Mouse (Mus musculus) liver, postnatal 0 days (tissue): ENCODE results near the gene Ash1l. TPM values are rescaled to one million over a fixed set of nuclear protein-coding genes. Genes with fewer than 3 reads are reported as not detected.

Experiments
- ATAC-seq: fragments of 200-750 bp; cut with Nextera tagmentation; 2 replicates; pipeline ENCODE4 v1.8.0; 2017; ENCODE audit warnings: mild to moderate bottlenecking, moderate library complexity
- DNase-seq: peaks from one replicate; pipeline ENCODE4 v3.0.0-alpha.2; 2016
- H3K27ac ChIP-seq: fragments of 300-500 bp; sonication (generic); 2 replicates; pipeline ENCODE4 v1.5.1; 2014; ENCODE audit warnings: antibody characterized with exemption, moderate library complexity, mild to moderate bottlenecking, low read depth
- H3K27me3 ChIP-seq: fragments of 300-500 bp; sonication (generic); 2 replicates; pipeline ENCODE4 v1.6.1; 2014; ENCODE audit warnings: low read length, control low read depth, mixed read lengths; ENCODE audit not compliant: insufficient read depth
- H3K36me3 ChIP-seq: fragments of 300-500 bp; sonication (generic); replicated peaks from 2 replicates; pipeline ENCODE4 v1.6.1; 2014; ENCODE audit warnings: mild to moderate bottlenecking, control low read depth, low read length, moderate library complexity, mixed read lengths; ENCODE audit not compliant: insufficient read depth
- H3K4me1 ChIP-seq: fragments of 300-500 bp; sonication (generic); 2 replicates; pipeline ENCODE4 v1.6.1; 2014; ENCODE audit warnings: antibody characterized with exemption, mild to moderate bottlenecking, control low read depth; ENCODE audit not compliant: insufficient read depth
- H3K4me2 ChIP-seq: fragments of 300-500 bp; sonication (generic); 2 replicates; pipeline ENCODE4 v1.6.1; 2014; ENCODE audit warnings: low read depth, mild to moderate bottlenecking, low read length, moderate library complexity, mixed read lengths
- H3K4me3 ChIP-seq: fragments of 300-500 bp; sonication (generic); 2 replicates; pipeline ENCODE4 v1.5.1; 2014; ENCODE audit warnings: low read depth, low read length
- H3K9ac ChIP-seq: fragments of 300-500 bp; sonication (generic); replicated peaks from 2 replicates; pipeline ENCODE4 v1.6.1; 2014; ENCODE audit warnings: mild to moderate bottlenecking, moderate library complexity
- H3K9me3 ChIP-seq: fragments of 300-500 bp; sonication (generic); 2 replicates; pipeline ENCODE4 v1.6.1; 2016; ENCODE audit warnings: mild to moderate bottlenecking, control low read depth, low read length, mixed read lengths
- CTCF ChIP-seq: sonication (generic); IDR thresholded peaks from 2 replicates; pipeline ENCODE4 v1.5.1; 2016; ENCODE audit warnings: antibody characterized with exemption, low read depth
- EP300 ChIP-seq: IDR thresholded peaks from 2 replicates; pipeline ENCODE4 v1.6.1; 2016; ENCODE audit warnings: antibody characterized with exemption, low read depth, mild to moderate bottlenecking
- WGBS: fragments of 180-500 bp; shearing (Covaris S2); extraction: QIAGEN DNeasy Blood & Tissue Kit; methylation state at CpG from one replicate; pipeline ENCODE4 v1.1.7; 2014; ENCODE audit not compliant: insufficient replicate concordance; 5-methylcytosine and 5-hydroxymethylcytosine counted together
- polyA plus RNA-seq: library from polyadenylated mRNA; unstranded; fragments of >200 nt; fragmentation: Nextera tagmentation; extraction: Ambion mirVana; gene quantifications from 2 replicates; pipeline ENCODE4 v1.2.1, GENCODE M21; 2015

Gene Ash1l
- polyA plus RNA-seq, 1 experiment from 2014 or later, result 4.1 TPM

- Histone ChIP-seq H3K27me3 (no peaks in the 10 kb centered on the region), H3K4me2 (no peak overlapping the region), H3K9ac (no peak overlapping the region), H3K36me3 (no peaks in the 10 kb centered on the region), H3K4me1 (0 out of 2 replicates have a peak, but pooled peaks cover 5% of the 10 kb centered on the region), H3K27ac (no peak overlapping the region), H3K4me3 (no peak overlapping the region), H3K9me3 (no peaks in the 10 kb centered on the region)
- WGBS, result 18% methylated on average over 2 of the region's 2 CpGs
- DNase-seq (no peak), ATAC-seq (peak; percentile 54; the same call in 1 of the 2 replicates)
- TF ChIP-seq EP300 (no peak), CTCF (peak; percentile 73)
Observed at GRCm38 (mm10) chr3:89115522-89115921, 165.1 kb downstream of the Ash1l start.

DNA sequence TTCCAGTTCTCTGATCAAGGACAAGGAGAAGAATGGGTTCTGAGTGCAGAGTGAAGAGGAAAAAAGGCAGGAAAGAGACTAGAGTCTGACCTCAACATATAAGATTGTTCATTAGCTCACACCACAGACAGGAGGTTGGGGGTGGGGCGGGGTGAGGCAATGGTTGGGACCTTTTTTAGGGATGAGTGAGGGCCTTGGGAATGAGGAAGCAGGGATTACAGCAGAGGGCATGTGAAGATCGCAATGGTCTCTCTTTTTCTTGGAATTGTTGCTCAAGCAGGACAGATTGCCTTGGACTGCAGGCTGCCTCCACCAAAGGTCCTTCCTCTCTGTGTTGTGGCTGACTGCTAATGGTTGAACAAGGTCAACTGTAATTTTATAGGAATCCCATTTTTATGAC lies 172.9 kb downstream of the Ash1l start:
- Histone ChIP-seq H3K27ac (no peak overlapping the region), H3K4me3 (no peak overlapping the region), H3K4me2 (no peak overlapping the region), H3K36me3 (no peaks in the 10 kb centered on the region), H3K9ac (no peak overlapping the region), H3K9me3 (no peaks in the 10 kb centered on the region), H3K4me1 (peaks cover 11% of the 10 kb centered on the region), H3K27me3 (no peaks in the 10 kb centered on the region)
- TF ChIP-seq EP300 (no peak), CTCF (no peak)
- peak; percentile 48; the same call in 1 of the 2 replicates for ATAC-seq
- 56% methylated on average over 2 of the region's 2 CpGs for WGBS
- DNase-seq, result no peak

DNA sequence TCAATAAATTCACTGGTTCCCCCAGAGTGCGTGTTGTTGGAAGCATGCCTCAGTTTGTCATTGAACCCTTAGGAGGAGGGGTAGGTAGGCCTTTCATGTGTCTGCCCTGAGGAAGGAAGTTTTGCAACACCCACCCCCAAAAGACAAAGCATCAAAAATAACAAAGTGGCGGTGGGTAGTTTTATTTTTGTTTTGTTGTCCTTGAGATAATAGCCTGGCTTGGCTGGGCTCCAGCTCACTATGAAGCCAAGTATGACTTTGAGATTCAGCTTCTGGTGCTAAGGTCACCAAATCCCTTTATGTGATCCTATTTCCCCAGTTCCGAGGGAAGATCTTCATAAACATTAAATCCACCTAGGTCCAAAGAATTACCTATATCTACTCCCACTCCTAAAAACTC lies 173.8 kb downstream of the Ash1l start:
- H3K36me3 ChIP-seq, result no peaks in the 10 kb centered on the region
- DNase-seq, result no peak
- TF ChIP-seq CTCF (no peak), EP300 (no peak)
- H3K4me3 ChIP-seq, result no peak overlapping the region
- no peaks in the 10 kb centered on the region for H3K27me3 ChIP-seq
- peaks cover 14% of the 10 kb centered on the region for H3K4me1 ChIP-seq
- H3K9me3 ChIP-seq, result no peaks in the 10 kb centered on the region
- 45% methylated on average over 3 of the region's 3 CpGs for WGBS
- H3K27ac ChIP-seq, result no peak overlapping the region
- ATAC-seq, result no peak
- H3K4me2 ChIP-seq, result no peak overlapping the region
- no peak overlapping the region for H3K9ac ChIP-seq

DNA sequence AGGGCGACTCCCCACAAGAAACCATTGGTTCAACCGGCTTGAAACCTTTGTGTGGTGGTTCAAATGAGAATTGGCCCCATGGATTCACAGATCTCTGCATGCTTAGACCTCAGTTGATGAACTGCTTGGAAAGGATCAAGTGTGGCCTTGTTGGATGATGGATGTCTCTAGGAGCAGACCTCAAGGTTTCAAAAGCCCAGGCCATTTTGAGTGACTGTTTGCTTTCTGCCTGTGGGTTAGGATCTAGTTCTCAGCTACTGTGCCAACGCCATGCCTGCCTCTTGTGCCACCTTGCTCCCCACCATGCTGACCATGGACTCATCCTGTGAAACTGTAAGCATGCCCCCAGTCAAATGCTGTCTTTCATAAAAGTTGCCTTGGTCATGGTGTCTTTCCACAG lies 175.6 kb downstream of the Ash1l start:
- no peak overlapping the region for H3K27ac ChIP-seq

More for the DNA sequence above, 175.6 kb downstream of the Ash1l start:
- H3K4me2 ChIP-seq, result no peak overlapping the region
- TF ChIP-seq EP300 (no peak), CTCF (no peak)
- DNase-seq (no peak), ATAC-seq (no peak)
- H3K9ac ChIP-seq, result no peak overlapping the region
- H3K27me3 ChIP-seq, result no peaks in the 10 kb centered on the region
- peaks cover 14% of the 10 kb centered on the region for H3K4me1 ChIP-seq
- no peaks in the 10 kb centered on the region for H3K36me3 ChIP-seq
- H3K4me3 ChIP-seq, result no peak overlapping the region
- 94% methylated on average over 3 of the region's 3 CpGs for WGBS
- no peaks in the 10 kb centered on the region for H3K9me3 ChIP-seq

Other genes with a start within 250 kb of the Ash1l start
- gene Rit1, start 233.8 kb upstream of the Ash1l start, polyA plus RNA-seq, result 25.6 and 26.3 TPM in 2 replicates
- 0.36 and 0.51 TPM in 2 replicates for gene Syt11, start 175.5 kb upstream of the Ash1l start, polyA plus RNA-seq
- gene Gon4l, start 115.4 kb upstream of the Ash1l start, polyA plus RNA-seq, result 1.5 and 1.6 TPM in 2 replicates
- gene Msto1, start 36.6 kb upstream of the Ash1l start, polyA plus RNA-seq, result 9.8 and 9.9 TPM in 2 replicates
- gene Dap3, start 559 bp downstream of the Ash1l start, polyA plus RNA-seq, result 59.1 and 60.9 TPM in 2 replicates
- 2.4 and 2.5 TPM in 2 replicates for gene Rusc1, start 142.7 kb downstream of the Ash1l start, polyA plus RNA-seq
- not detected in 2 replicates for gene Gm43738, start 150.5 kb downstream of the Ash1l start, polyA plus RNA-seq
- 75.8 and 82.2 TPM in 2 replicates for gene Fdps, start 151.3 kb downstream of the Ash1l start, polyA plus RNA-seq
- gene Pklr, start 185.5 kb downstream of the Ash1l start, polyA plus RNA-seq, result 18.6 and 27.8 TPM in 2 replicates
- gene Hcn3, start 209.6 kb downstream of the Ash1l start, polyA plus RNA-seq, result 0.19 and 0.49 TPM in 2 replicates
- gene Clk2, start 214.2 kb downstream of the Ash1l start, polyA plus RNA-seq, result 5.0 and 5.7 TPM in 2 replicates
- gene Scamp3, start 226.9 kb downstream of the Ash1l start, polyA plus RNA-seq, result 50.1 and 52.2 TPM in 2 replicates
- gene Fam189b, start 232.5 kb downstream of the Ash1l start, polyA plus RNA-seq, result 1.4 and 2.1 TPM in 2 replicates